Mouse (Mus musculus): Measurements from ENCODE around the gene Fgf9.

DNA sequence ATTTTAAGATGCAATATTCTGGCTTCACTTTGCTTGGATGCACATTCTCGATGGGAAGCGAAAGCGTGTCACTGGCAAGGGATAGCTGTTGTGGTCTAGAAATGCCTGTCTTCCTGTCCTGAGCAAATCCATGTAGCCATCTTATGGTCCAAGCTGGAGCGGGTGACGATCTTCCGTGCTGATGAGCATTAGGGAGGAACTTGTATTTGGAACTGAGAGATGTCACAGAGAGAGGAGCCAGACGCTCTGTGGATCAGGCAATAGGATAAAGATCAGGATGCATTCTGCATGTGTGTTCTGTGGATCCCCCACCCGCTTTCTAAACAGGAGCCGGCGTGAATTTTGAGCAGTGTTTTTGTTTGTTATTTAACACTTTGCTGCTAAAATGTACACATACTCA lies 41.2 kb downstream of the Fgf9 start:
- no peak for TF ChIP-seq POLR2A (IDR thresholded peaks at IDR 0.05; ENCODE audit: control insufficient read depth in 1 of 2, insufficient read depth in 1 of 2, low read depth in 1 of 2, low read length in 2 of 2, poor library complexity in 1 of 2)
- TF ChIP-seq SIN3A (IDR thresholded peaks at IDR 0.05; ENCODE audit: low read length) = no peak
- TF ChIP-seq HCFC1 (IDR thresholded peaks at IDR 0.05; ENCODE audit: low read depth, low read length) = no peak
- TF ChIP-seq USF1 (IDR thresholded peaks at IDR 0.05; ENCODE audit: low read depth, low read length) = no peak
- no peak for TF ChIP-seq EP300 (IDR thresholded peaks at IDR 0.05; ENCODE audit: low read depth in 1 of 2, low read length in 2 of 2)
- no peak for TF ChIP-seq CHD1 (IDR thresholded peaks at IDR 0.05; ENCODE audit: low read depth, low read length)
- TF ChIP-seq GABPA (IDR thresholded peaks at IDR 0.05; ENCODE audit: low read depth, low read length) = no peak
- no peak for TF ChIP-seq CTCF (IDR thresholded peaks at IDR 0.05 in 2 of 3, conservative IDR thresholded peaks at IDR 0.05 in 1 of 3; ENCODE audit: control insufficient read depth in 1 of 3, insufficient read depth in 1 of 3, low read depth in 2 of 3, low read length in 3 of 3, poor library complexity in 1 of 3, severe bottlenecking in 1 of 3)

Measured in MEL (cell line).